Mouse (Mus musculus): ENCODE measurements around the gene Vps16. TPM values are rescaled to one million over a fixed set of nuclear protein-coding genes. Genes with fewer than 3 reads are reported as not detected.

The Vps16 gene
- polyA plus RNA-seq, 1 experiment from 2014 or later = 88.4 TPM

GRCm38 (mm10) chr2:130469366-130469765 is 45.2 kb downstream of the Vps16 start:
- Histone ChIP-seq H3K4me2 (no peak overlapping the region), H3K4me1 (no peaks in the 10 kb centered on the region), H3K36me3 (no peaks in the 10 kb centered on the region), H3K27me3 (peaks cover 15% of the 10 kb centered on the region), H3K27ac (no peak overlapping the region), H3K9me3 (no peaks in the 10 kb centered on the region), H3K4me3 (no peak overlapping the region), H3K9ac (no peak overlapping the region)
- ATAC-seq (ENCODE audit: borderline replicate concordance, extremely low read depth, low FRiP score, low TSS enrichment) = no peak
- WGBS = 58% methylated on average over 4 of the region's 4 CpGs

GRCm38 (mm10) chr2:130469935-130470334 is 45.8 kb downstream of the Vps16 start:
- Histone ChIP-seq H3K9ac (no peak overlapping the region), H3K4me1 (no peaks in the 10 kb centered on the region), H3K9me3 (no peaks in the 10 kb centered on the region), H3K4me3 (no peak overlapping the region), H3K4me2 (no peak overlapping the region), H3K36me3 (no peaks in the 10 kb centered on the region), H3K27me3 (peaks cover 16% of the 10 kb centered on the region), H3K27ac (no peak overlapping the region)
- ATAC-seq (ENCODE audit: borderline replicate concordance, extremely low read depth, low FRiP score, low TSS enrichment) = no peak
- WGBS = 91% methylated on average over 2 of the region's 2 CpGs

DNA sequence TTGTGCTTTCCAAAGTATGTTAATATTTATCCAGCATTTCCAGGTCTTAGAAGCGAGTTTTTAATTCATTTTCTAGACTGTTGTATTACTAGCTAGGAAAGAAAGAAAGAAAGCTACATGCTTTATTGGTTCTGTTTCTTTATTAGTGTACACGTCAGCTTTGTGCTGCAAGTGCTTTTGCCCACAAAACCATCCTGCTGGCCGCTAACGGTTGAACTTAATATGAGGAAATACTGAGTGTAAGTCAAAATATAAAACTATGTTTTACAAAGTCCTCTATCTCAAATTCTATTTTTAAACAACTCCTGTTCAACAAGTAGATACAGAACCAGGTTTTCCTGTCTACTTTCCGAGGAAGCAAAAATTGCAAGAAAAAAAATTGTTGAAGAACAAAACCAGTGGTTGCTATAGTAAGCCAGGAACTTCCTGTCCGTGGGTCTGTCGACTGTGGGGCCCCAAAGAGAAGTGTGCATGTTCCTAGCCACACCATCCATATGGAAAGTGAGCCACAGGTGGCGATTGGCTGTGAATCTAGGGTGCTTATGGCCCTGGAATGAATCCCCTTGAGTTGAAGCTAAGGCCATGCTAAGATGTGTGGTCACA is 48.9 kb downstream of the Vps16 start:
- Histone ChIP-seq H3K36me3 (0 out of 2 replicates have a peak, but pooled peaks cover 4% of the 10 kb centered on the region), H3K27ac (no peak overlapping the region), H3K4me3 (no peak overlapping the region), H3K4me1 (no peaks in the 10 kb centered on the region), H3K27me3 (peaks cover 44% of the 10 kb centered on the region), H3K9me3 (no peaks in the 10 kb centered on the region), H3K4me2 (no peak overlapping the region), H3K9ac (no peak overlapping the region)
- WGBS = 65% methylated on average over 8 of the region's 8 CpGs
- no peak for ATAC-seq (ENCODE audit: borderline replicate concordance, extremely low read depth, low FRiP score, low TSS enrichment)

DNA sequence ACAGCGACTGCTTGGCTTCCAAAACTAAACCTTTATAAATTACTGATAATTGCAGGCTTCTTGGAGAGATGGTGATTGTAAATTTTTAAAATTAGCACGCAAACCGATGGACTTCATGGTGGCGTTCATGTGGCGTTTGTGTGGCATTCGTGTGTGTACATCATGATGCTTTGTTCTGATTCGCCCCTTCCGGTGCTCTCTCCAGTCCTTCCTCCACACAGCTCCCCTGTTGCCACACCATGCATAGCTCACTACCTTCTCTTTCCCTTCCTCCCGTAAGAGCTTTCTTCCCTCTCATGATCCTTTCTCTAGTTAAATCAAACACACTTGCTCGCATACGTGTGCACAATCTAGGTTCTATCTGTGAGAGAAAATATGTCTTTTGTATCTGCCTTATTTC is 51.6 kb downstream of the Vps16 start:
- Histone ChIP-seq H3K4me1 (no peaks in the 10 kb centered on the region), H3K36me3 (0 out of 2 replicates have a peak, but pooled peaks cover 4% of the 10 kb centered on the region), H3K27ac (no peak overlapping the region), H3K4me3 (no peak overlapping the region), H3K27me3 (peaks cover 51% of the 10 kb centered on the region), H3K9ac (no peak overlapping the region), H3K4me2 (no peak overlapping the region), H3K9me3 (peaks cover 6% of the 10 kb centered on the region; the same call in 1 of the 2 replicates)
- WGBS = 94% methylated on average over 11 of the region's 11 CpGs
- no peak for ATAC-seq (ENCODE audit: borderline replicate concordance, extremely low read depth, low FRiP score, low TSS enrichment)

DNA sequence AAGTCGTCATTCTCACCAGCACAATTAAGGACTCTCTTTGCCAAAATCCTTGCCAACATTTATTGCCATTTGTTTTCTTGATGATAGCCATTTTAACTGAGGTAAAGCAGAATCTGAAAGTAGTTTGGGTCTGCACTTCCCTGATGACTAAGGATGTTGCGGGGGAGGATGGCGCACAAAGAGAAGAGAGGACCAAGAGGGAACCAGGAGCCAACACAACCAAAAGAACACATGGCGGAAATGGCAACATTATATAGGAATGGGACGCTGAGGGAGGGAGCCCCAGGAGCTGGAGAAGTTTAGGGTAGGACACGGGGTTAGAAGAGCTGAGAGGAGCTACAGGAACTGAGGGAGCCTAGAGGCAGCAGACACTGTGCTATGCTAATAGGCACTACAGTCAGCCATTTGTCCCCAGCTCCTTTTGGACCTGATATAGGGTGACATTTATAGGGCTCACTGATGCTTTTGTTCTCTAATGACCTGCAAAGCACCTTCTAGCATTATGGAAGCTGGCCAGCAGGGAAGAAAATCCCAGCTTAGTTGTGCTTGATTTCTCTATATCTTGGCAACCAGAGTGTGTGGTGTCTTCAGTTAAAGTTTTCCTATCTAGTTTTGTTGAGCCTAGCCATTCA is 52.6 kb downstream of the Vps16 start:
- Histone ChIP-seq H3K27ac (no peak overlapping the region), H3K9me3 (peaks cover 6% of the 10 kb centered on the region; the same call in 1 of the 2 replicates), H3K4me2 (no peak overlapping the region), H3K9ac (no peak overlapping the region), H3K4me3 (no peak overlapping the region), H3K36me3 (0 out of 2 replicates have a peak, but pooled peaks cover 4% of the 10 kb centered on the region), H3K27me3 (peaks cover 55% of the 10 kb centered on the region), H3K4me1 (no peaks in the 10 kb centered on the region)
- 74% methylated on average over 6 of the region's 6 CpGs for WGBS
- ATAC-seq (ENCODE audit: borderline replicate concordance, extremely low read depth, low FRiP score, low TSS enrichment) = no peak

DNA sequence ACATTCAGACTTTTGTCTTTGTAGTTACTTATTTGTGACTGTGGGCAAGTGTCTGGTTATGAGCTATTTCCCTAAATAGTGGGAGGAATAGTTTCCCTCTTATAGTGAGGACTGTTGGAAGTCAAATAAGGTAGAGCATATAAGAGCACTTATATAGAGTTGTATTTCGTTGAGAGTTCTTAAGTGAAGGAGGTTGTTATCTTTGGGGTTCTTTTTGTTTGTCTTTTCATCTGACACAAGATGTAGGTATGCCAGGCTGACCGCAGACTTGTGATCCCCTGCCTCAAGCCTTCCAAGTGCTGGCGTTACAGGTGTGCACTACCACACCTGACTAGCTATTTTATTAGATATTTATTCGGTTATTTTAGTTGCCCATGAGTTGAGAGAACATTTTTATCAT is 58.0 kb downstream of the Vps16 start:
- 0 out of 2 replicates have a peak, but pooled peaks cover 4% of the 10 kb centered on the region for H3K36me3 ChIP-seq
- H3K4me1 ChIP-seq = 0 out of 2 replicates have a peak, but pooled peaks cover 6% of the 10 kb centered on the region
- no peak overlapping the region for H3K9ac ChIP-seq
- peak; percentile 31; the same call in 1 of the 2 replicates for ATAC-seq (ENCODE audit: borderline replicate concordance, extremely low read depth, low FRiP score, low TSS enrichment)
- H3K4me3 ChIP-seq = no peak overlapping the region
- no peak overlapping the region for H3K4me2 ChIP-seq
- peaks cover 60% of the 10 kb centered on the region for H3K27me3 ChIP-seq
- WGBS = 69% methylated on average over 4 of the region's 4 CpGs
- no peak overlapping the region for H3K27ac ChIP-seq
- H3K9me3 ChIP-seq = peaks cover 6% of the 10 kb centered on the region; the same call in 1 of the 2 replicates

GRCm38 (mm10) chr2:130482700-130483099 is 58.6 kb downstream of the Vps16 start:
- Histone ChIP-seq H3K9ac (no peak overlapping the region), H3K36me3 (0 out of 2 replicates have a peak, but pooled peaks cover 2% of the 10 kb centered on the region), H3K27me3 (peaks cover 61% of the 10 kb centered on the region), H3K4me1 (0 out of 2 replicates have a peak, but pooled peaks cover 6% of the 10 kb centered on the region), H3K9me3 (peaks cover 6% of the 10 kb centered on the region; the same call in 1 of the 2 replicates), H3K4me3 (no peak overlapping the region), H3K4me2 (no peak overlapping the region), H3K27ac (no peak overlapping the region)
- ATAC-seq (ENCODE audit: borderline replicate concordance, extremely low read depth, low FRiP score, low TSS enrichment) = no peak
- 71% methylated on average over 3 of the region's 3 CpGs for WGBS

- no peak overlapping the region for H3K4me2 ChIP-seq
- 0 out of 2 replicates have a peak, but pooled peaks cover 6% of the 10 kb centered on the region for H3K4me1 ChIP-seq
- WGBS = 93% methylated on average over 1 of the region's 1 CpGs
- H3K36me3 ChIP-seq = no peaks in the 10 kb centered on the region
- peaks cover 4% of the 10 kb centered on the region; the same call in 1 of the 2 replicates for H3K9me3 ChIP-seq
- peaks cover 67% of the 10 kb centered on the region for H3K27me3 ChIP-seq
- H3K9ac ChIP-seq = no peak overlapping the region
- H3K4me3 ChIP-seq = no peak overlapping the region
- no peak overlapping the region for H3K27ac ChIP-seq
- no peak for ATAC-seq (ENCODE audit: borderline replicate concordance, extremely low read depth, low FRiP score, low TSS enrichment)
These were observed 60.1 kb downstream of the Vps16 start for GRCm38 (mm10) chr2:130484206-130484605.

GRCm38 (mm10) chr2:130488002-130488401 is 63.9 kb downstream of the Vps16 start:
- Histone ChIP-seq H3K9ac (no peak overlapping the region), H3K4me1 (0 out of 2 replicates have a peak, but pooled peaks cover under 1% of the 10 kb centered on the region), H3K27me3 (peaks cover 50% of the 10 kb centered on the region), H3K36me3 (no peaks in the 10 kb centered on the region), H3K4me2 (no peak overlapping the region), H3K4me3 (no peak overlapping the region), H3K9me3 (no peaks in the 10 kb centered on the region), H3K27ac (no peak overlapping the region)
- ATAC-seq (ENCODE audit: borderline replicate concordance, extremely low read depth, low FRiP score, low TSS enrichment) = no peak
- WGBS = 89% methylated on average over 2 of the region's 2 CpGs

DNA sequence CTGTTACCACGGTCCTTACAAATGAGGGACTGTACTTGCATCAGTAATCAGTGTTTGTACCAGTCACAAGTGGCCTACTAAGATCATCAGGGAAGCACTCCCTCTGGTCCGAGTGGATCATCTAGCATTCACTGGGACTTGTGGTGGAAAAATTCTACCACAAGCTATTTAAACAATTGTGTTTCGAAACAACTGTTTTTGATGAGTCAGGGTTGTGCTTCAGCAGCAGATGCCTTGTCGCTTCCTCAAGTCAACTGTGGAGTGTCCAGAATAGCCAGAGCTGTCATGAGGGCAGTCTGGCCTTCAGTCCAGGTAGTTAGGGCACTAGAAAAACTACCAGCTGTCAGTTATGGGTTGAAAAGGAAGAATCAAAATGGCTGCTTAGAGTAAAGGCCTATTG is 64.5 kb downstream of the Vps16 start:
- Histone ChIP-seq H3K27ac (no peak overlapping the region), H3K4me1 (no peaks in the 10 kb centered on the region), H3K9ac (no peak overlapping the region), H3K4me2 (no peak overlapping the region), H3K9me3 (no peaks in the 10 kb centered on the region), H3K27me3 (peaks cover 45% of the 10 kb centered on the region), H3K36me3 (no peaks in the 10 kb centered on the region), H3K4me3 (no peak overlapping the region)
- 84% methylated on average over 4 of the region's 4 CpGs for WGBS
- ATAC-seq (ENCODE audit: borderline replicate concordance, extremely low read depth, low FRiP score, low TSS enrichment) = no peak

GRCm38 (mm10) chr2:130491162-130491561 is 67.0 kb downstream of the Vps16 start:
- Histone ChIP-seq H3K27me3 (peaks cover 20% of the 10 kb centered on the region), H3K9ac (no peak overlapping the region), H3K27ac (no peak overlapping the region), H3K4me1 (no peaks in the 10 kb centered on the region), H3K36me3 (no peaks in the 10 kb centered on the region), H3K4me2 (no peak overlapping the region), H3K4me3 (no peak overlapping the region), H3K9me3 (no peaks in the 10 kb centered on the region)
- WGBS = 66% methylated on average over 4 of the region's 4 CpGs
- no peak for ATAC-seq (ENCODE audit: borderline replicate concordance, extremely low read depth, low FRiP score, low TSS enrichment)

GRCm38 (mm10) chr2:130491587-130491986 is 67.4 kb downstream of the Vps16 start:
- no peak for ATAC-seq (ENCODE audit: borderline replicate concordance, extremely low read depth, low FRiP score, low TSS enrichment)
- H3K36me3 ChIP-seq = no peaks in the 10 kb centered on the region
- 41% methylated on average over 7 of the region's 7 CpGs for WGBS
- no peak overlapping the region for H3K4me3 ChIP-seq
- H3K4me2 ChIP-seq = no peak overlapping the region
- H3K9ac ChIP-seq = no peak overlapping the region
- no peaks in the 10 kb centered on the region for H3K9me3 ChIP-seq
- no peak overlapping the region for H3K27ac ChIP-seq
- no peaks in the 10 kb centered on the region for H3K4me1 ChIP-seq
- peaks cover 16% of the 10 kb centered on the region for H3K27me3 ChIP-seq
